In genomic region chr3:67568015-67568618, GRCm38 (mm10) we compare ENCODE assay signal across 8 mouse cellular contexts. TPM values are rescaled to one million over a fixed set of nuclear protein-coding genes. Genes with fewer than 3 reads are reported as not detected.
DNase-seq lines count a peak whose midpoint lies in the region; ATAC-seq and TF ChIP-seq lines count a peak whose summit lies in the region.

No protein-coding gene starts in this region.

- no peaks in the 10 kb centered on the region for H3K79me2 ChIP-seq in heart, adult 2 months (replicated peaks; ENCODE audit: control insufficient read depth, insufficient read depth, low read length)

- peak; percentile 66 for DNase-seq in 3134 (ENCODE audit: extremely low read depth, insufficient read length, low spot score)
- peak; percentile 70 for DNase-seq in adrenal gland, adult 2 months
- DNase-seq in embryonic facial prominence, embryonic 10.5 days (ENCODE audit: low spot score), result peak; percentile 74
- peak; percentile 62 to 65 for DNase-seq in heart, adult 2 months
- DNase-seq in kidney, adult 2 months, result peak; percentile 73
- peak; percentile 90 for DNase-seq in midbrain, embryonic 14.5 days
- peak in 1 of 2 experiments; percentile 51 for DNase-seq in spleen, adult 2 months (ENCODE audit: low read depth in 1 of 2, low spot score in 2 of 2)

- H3K27me3 ChIP-seq in embryonic facial prominence, embryonic 10.5 days (replicated peaks; ENCODE audit: low read depth, poor library complexity, severe bottlenecking), result no peaks in the 10 kb centered on the region
- H3K27me3 ChIP-seq in heart, adult 2 months (ENCODE audit: control insufficient read depth, insufficient read depth, low read length), result no peaks in the 10 kb centered on the region
- no peaks in the 10 kb centered on the region for H3K27me3 ChIP-seq in kidney, adult 2 months (replicated peaks; ENCODE audit: control insufficient read depth, insufficient read depth, low read length)
- H3K27me3 ChIP-seq in limb, embryonic 12.5 days, result peaks cover 7% of the 10 kb centered on the region
- 0 out of 2 replicates have a peak, but pooled peaks cover 5% of the 10 kb centered on the region for H3K27me3 ChIP-seq in midbrain, embryonic 14.5 days (ENCODE audit: control insufficient read depth, insufficient read depth, low read length)
- no peaks in the 10 kb centered on the region for H3K27me3 ChIP-seq in spleen, adult 2 months (ENCODE audit: control insufficient read depth, insufficient read depth, low read length)

- TF ChIP-seq CTCF in heart, adult 2 months (IDR thresholded peaks at IDR 0.05), result peak; percentile 88
- TF ChIP-seq CTCF in kidney, adult 2 months (conservative IDR thresholded peaks at IDR 0.05; ENCODE audit: insufficient read depth, insufficient read length, low read depth, low read length), result peak; percentile 91
- TF ChIP-seq CTCF in spleen, adult 2 months (IDR thresholded peaks at IDR 0.05; ENCODE audit: extremely low read depth, insufficient read depth, insufficient read length, insufficient replicate concordance), result peak; percentile 76; the same call in 1 of the 2 replicates

- no peak for TF ChIP-seq POLR2A in heart, adult 2 months (IDR thresholded peaks at IDR 0.05; ENCODE audit: insufficient read depth, low read depth, low read length)
- TF ChIP-seq POLR2A in kidney, adult 2 months (IDR thresholded peaks at IDR 0.05; ENCODE audit: low read depth, low read length), result no peak
- TF ChIP-seq POLR2A in spleen, adult 2 months (IDR thresholded peaks at IDR 0.05; ENCODE audit: low read depth, low read length), result no peak

- no peak overlapping the region for H3K4me3 ChIP-seq in embryonic facial prominence, embryonic 10.5 days
- H3K4me3 ChIP-seq in heart, adult 2 months, result no peak overlapping the region
- no peak overlapping the region for H3K4me3 ChIP-seq in kidney, adult 2 months (ENCODE audit: insufficient read depth, low read depth, low read length)
- H3K4me3 ChIP-seq in limb, embryonic 12.5 days (replicated peaks), result no peak overlapping the region
- H3K4me3 ChIP-seq in midbrain, embryonic 14.5 days (replicated peaks; ENCODE audit: low read depth, low read length), result no peak overlapping the region
- no peak overlapping the region for H3K4me3 ChIP-seq in spleen, adult 2 months (ENCODE audit: extremely low read depth, insufficient read depth, insufficient read length)

- no peak overlapping the region for H3K27ac ChIP-seq in embryonic facial prominence, embryonic 10.5 days (replicated peaks)
- no peak overlapping the region for H3K27ac ChIP-seq in heart, adult 2 months
- H3K27ac ChIP-seq in kidney, adult 2 months (ENCODE audit: insufficient read depth, low read depth, low read length), result no peak overlapping the region
- no peak overlapping the region for H3K27ac ChIP-seq in limb, embryonic 12.5 days
- H3K27ac ChIP-seq in midbrain, embryonic 14.5 days (replicated peaks; ENCODE audit: low read depth, low read length), result no peak overlapping the region
- no peak overlapping the region for H3K27ac ChIP-seq in spleen, adult 2 months (ENCODE audit: insufficient read depth, low read length)

- intact Hi-C loops in heart, adult 2 months (cut with DNase I), result loop anchor here (1.0 to 2.0 kb wide), 2 partner anchors 55 to 215 kb away; no protein-coding TSS in a partner anchor

- no peaks in the 10 kb centered on the region for H3K9me3 ChIP-seq in embryonic facial prominence, embryonic 10.5 days
- no peaks in the 10 kb centered on the region for H3K9me3 ChIP-seq in limb, embryonic 12.5 days
- H3K9me3 ChIP-seq in midbrain, embryonic 14.5 days (ENCODE audit: control insufficient read depth, low read length), result no peaks in the 10 kb centered on the region

- H3K9ac ChIP-seq in heart, adult 2 months (ENCODE audit: low read depth, low read length), result no peak overlapping the region
- H3K9ac ChIP-seq in limb, embryonic 12.5 days (replicated peaks), result no peak overlapping the region
- H3K9ac ChIP-seq in midbrain, embryonic 14.5 days (replicated peaks; ENCODE audit: low read length), result no peak overlapping the region

- H3K4me2 ChIP-seq in limb, embryonic 12.5 days, result peak overlapping the region; percentile 31
- H3K4me2 ChIP-seq in midbrain, embryonic 14.5 days (ENCODE audit: low read length), result peak overlapping the region; percentile 45

- H3K36me3 ChIP-seq in embryonic facial prominence, embryonic 10.5 days (replicated peaks), result no peaks in the 10 kb centered on the region
- H3K36me3 ChIP-seq in heart, adult 2 months (ENCODE audit: control insufficient read depth, insufficient read depth, low read length), result no peaks in the 10 kb centered on the region
- no peaks in the 10 kb centered on the region for H3K36me3 ChIP-seq in kidney, adult 2 months (ENCODE audit: control insufficient read depth, insufficient read depth, low read length)
- no peaks in the 10 kb centered on the region for H3K36me3 ChIP-seq in limb, embryonic 12.5 days
- no peaks in the 10 kb centered on the region for H3K36me3 ChIP-seq in midbrain, embryonic 14.5 days (ENCODE audit: control insufficient read depth, insufficient read depth, low read length)
- no peaks in the 10 kb centered on the region for H3K36me3 ChIP-seq in spleen, adult 2 months (ENCODE audit: control insufficient read depth, insufficient read depth, low read length)

- ATAC-seq in limb, embryonic 12.5 days (ENCODE audit: insufficient number of reproducible peaks, insufficient read depth, low FRiP score, low TSS enrichment, low read depth), result no peak
- ATAC-seq in midbrain, embryonic 14.5 days (ENCODE audit: low FRiP score, low TSS enrichment), result peak; percentile 59; the same call in 1 of the 2 replicates

- 29% methylated on average over 17 of the region's 17 CpGs for WGBS in embryonic facial prominence, embryonic 10.5 days
- 17% methylated on average over 17 of the region's 17 CpGs for WGBS in heart, adult 2 months
- WGBS in kidney, adult 2 months, result 25% methylated on average over 17 of the region's 17 CpGs
- WGBS in limb, embryonic 12.5 days, result 34% methylated on average over 17 of the region's 17 CpGs
- 26% methylated on average over 17 of the region's 17 CpGs for WGBS in midbrain, embryonic 14.5 days
- WGBS in spleen, adult 2 months, result 33% methylated on average over 17 of the region's 17 CpGs

- peak; percentile 68; the same call in 1 of the 2 replicates for TF ChIP-seq EP300 in heart, adult 2 months (IDR thresholded peaks at IDR 0.05; ENCODE audit: insufficient read depth, low read depth, low read length)

- 0 out of 2 replicates have a peak, but pooled peaks cover 3% of the 10 kb centered on the region for H3K4me1 ChIP-seq in embryonic facial prominence, embryonic 10.5 days
- no peaks in the 10 kb centered on the region for H3K4me1 ChIP-seq in heart, adult 2 months (ENCODE audit: control insufficient read depth, insufficient read depth, low read length)
- H3K4me1 ChIP-seq in kidney, adult 2 months (ENCODE audit: control insufficient read depth, insufficient read depth, low read length), result no peaks in the 10 kb centered on the region
- H3K4me1 ChIP-seq in limb, embryonic 12.5 days (replicated peaks), result no peaks in the 10 kb centered on the region
- 0 out of 2 replicates have a peak, but pooled peaks cover 3% of the 10 kb centered on the region for H3K4me1 ChIP-seq in midbrain, embryonic 14.5 days (ENCODE audit: control insufficient read depth, insufficient read depth, low read length)
- no peaks in the 10 kb centered on the region for H3K4me1 ChIP-seq in spleen, adult 2 months (ENCODE audit: control insufficient read depth, insufficient read depth, insufficient read length)

RNA-seq across cellular contexts. Expression of gene Mfsd1, which starts 14.4 kb away (rescaled TPM):
- total RNA-seq in adrenal gland, adult 2 months (2021), result 10 to 100 TPM; 52.3 to 62.6 TPM
- polyA plus RNA-seq in adrenal gland, adult 2 months (2012; rRNA removed), result 67.8 and 70.8 TPM in 2 replicates
- 59.6 and 61.3 TPM in 2 replicates for polyA plus RNA-seq in embryonic facial prominence, embryonic 10.5 days (2016; fragmentation: Nextera tagmentation; extraction: Ambion mirVana)
- 10 to 100 TPM; 24.4 to 28.5 TPM for total RNA-seq in heart, adult 2 months (2021)
- 15.3 and 19.5 TPM in 2 replicates for polyA plus RNA-seq in heart, adult 2 months (2012; rRNA removed)
- polyA plus RNA-seq in kidney, adult 2 months (2012; rRNA removed), result 191 and 214 TPM in 2 replicates
- 51.5 and 52.9 TPM in 2 replicates for polyA plus RNA-seq in limb, embryonic 12.5 days (2016; fragmentation: Nextera tagmentation; extraction: Ambion mirVana)
- polyA plus RNA-seq in midbrain, embryonic 14.5 days (2014; fragmentation: Nextera tagmentation; extraction: Ambion mirVana), result 28.8 and 42.9 TPM in 2 replicates
- polyA plus RNA-seq in spleen, adult 2 months (2012; rRNA removed), result 32.9 and 34.8 TPM in 2 replicates

RNA-seq across cellular contexts. Expression of gene Rarres1, which starts 52.8 kb away (rescaled TPM):
- total RNA-seq in adrenal gland, adult 2 months (2021), result under 1 TPM; 0.20 to 0.93 TPM
- polyA plus RNA-seq in adrenal gland, adult 2 months (2012; rRNA removed), result 2.1 and 5.4 TPM in 2 replicates
- polyA plus RNA-seq in embryonic facial prominence, embryonic 10.5 days (2016; fragmentation: Nextera tagmentation; extraction: Ambion mirVana), result 2.0 and 4.3 TPM in 2 replicates
- 1 to 10 TPM in 1 of 2 experiments, under 1 TPM in 1; 0.89 to 1.0 TPM for total RNA-seq in heart, adult 2 months (2021)
- 0.70 and 0.94 TPM in 2 replicates for polyA plus RNA-seq in heart, adult 2 months (2012; rRNA removed)
- 1.7 and 2.5 TPM in 2 replicates for polyA plus RNA-seq in kidney, adult 2 months (2012; rRNA removed)
- 9.2 and 14.4 TPM in 2 replicates for polyA plus RNA-seq in limb, embryonic 12.5 days (2016; fragmentation: Nextera tagmentation; extraction: Ambion mirVana)
- polyA plus RNA-seq in midbrain, embryonic 14.5 days (2014; fragmentation: Nextera tagmentation; extraction: Ambion mirVana), result 2.3 and 3.5 TPM in 2 replicates
- polyA plus RNA-seq in spleen, adult 2 months (2012; rRNA removed), result 0.68 and 1.5 TPM in 2 replicates
